11 mouse cellular contexts compared by ENCODE assay signal in genomic region chr1:153635056-153635455, GRCm38 (mm10). TPM values are rescaled to one million over a fixed set of nuclear protein-coding genes. Genes with fewer than 3 reads are reported as not detected.
DNase-seq lines count a peak whose midpoint lies in the region; ATAC-seq and TF ChIP-seq lines count a peak whose summit lies in the region.
"Had no signal": no experiment of that assay in that cellular context is flagged by ENCODE, and none has a peak within 500 bp of the region (broad histone marks: within the 10 kb centered on the region; RNA-seq: fewer than 3 reads in every experiment).

No protein-coding gene starts in this region.

- H3K4me2 ChIP-seq in heart, embryonic 16.5 days (ENCODE audit: low read depth, low read length): no peak overlapping the region
- H3K4me2 ChIP-seq in forebrain, postnatal 0 days (ENCODE audit: low read depth): no peak overlapping the region

- no peaks in the 10 kb centered on the region for H3K9me3 ChIP-seq in heart, embryonic 16.5 days (replicated peaks; ENCODE audit: control insufficient read depth, low read length)
- no peaks in the 10 kb centered on the region for H3K9me3 ChIP-seq in forebrain, postnatal 0 days (ENCODE audit: low read length)

- DNase-seq in adrenal gland, postnatal 14 days: peak; percentile 12
- DNase-seq in adrenal gland, postnatal 4 days (ENCODE audit: low spot score in 2 of 2): no peak
- no peak for DNase-seq in heart, postnatal 4 days
- no peak for DNase-seq in forebrain, postnatal 0 days
- peak; percentile 7 for DNase-seq in lung, postnatal 25 days (ENCODE audit: low spot score)
- no peak for DNase-seq in retina, embryonic 14.5 days (ENCODE audit: low spot score)
- no peak for DNase-seq in urinary bladder, postnatal 25 days (ENCODE audit: low spot score)
- DNase-seq: liver, postnatal 0 days had no signal

- H3K4me1 ChIP-seq in heart, embryonic 16.5 days (ENCODE audit: control insufficient read depth, insufficient read depth, low read length): peaks cover 20% of the 10 kb centered on the region
- no peaks in the 10 kb centered on the region for H3K4me1 ChIP-seq in forebrain, postnatal 0 days (ENCODE audit: insufficient read depth)

- WGBS in heart, embryonic 16.5 days: 76% methylated on average over 5 of the region's 5 CpGs
- 63% methylated on average over 5 of the region's 5 CpGs for WGBS in forebrain, postnatal 0 days

- peak overlapping the region; percentile 63; the same call in 1 of the 2 replicates for H3K27ac ChIP-seq in heart, embryonic 16.5 days (ENCODE audit: low read length)
- no peak overlapping the region for H3K27ac ChIP-seq in forebrain, postnatal 0 days (ENCODE audit: low read depth, low read length)

- ATAC-seq in heart, embryonic 16.5 days (replicated peaks; ENCODE audit: extremely low read depth, insufficient read depth, low FRiP score): no peak
- ATAC-seq in forebrain, postnatal 0 days: peak; percentile 43
- ATAC-seq: intestine, postnatal 0 days; liver, postnatal 0 days had no signal

- H3K27me3 ChIP-seq in heart, embryonic 16.5 days (ENCODE audit: control insufficient read depth, insufficient read depth, low read length): no peaks in the 10 kb centered on the region
- no peaks in the 10 kb centered on the region for H3K27me3 ChIP-seq in forebrain, postnatal 0 days (ENCODE audit: insufficient read depth, low read length)

- H3K9ac ChIP-seq in heart, embryonic 16.5 days (ENCODE audit: low read length): no peak overlapping the region
- no peak overlapping the region for H3K9ac ChIP-seq in forebrain, postnatal 0 days
- H3K9ac ChIP-seq: liver, postnatal 0 days had no signal

- no peak overlapping the region for H3K4me3 ChIP-seq in heart, embryonic 16.5 days (ENCODE audit: low read length)
- no peak overlapping the region for H3K4me3 ChIP-seq in forebrain, postnatal 0 days (ENCODE audit: low read depth, low read length)

- no peaks in the 10 kb centered on the region for H3K36me3 ChIP-seq in heart, embryonic 16.5 days (ENCODE audit: control insufficient read depth, insufficient read depth)
- H3K36me3 ChIP-seq in forebrain, postnatal 0 days (ENCODE audit: insufficient read depth): no peaks in the 10 kb centered on the region

- TF ChIP-seq CTCF in forebrain, postnatal 0 days (IDR thresholded peaks at IDR 0.05; ENCODE audit: low read depth): no peak

RNA-seq across cellular contexts. Expression of gene Rgs8, which starts 17.8 kb away (rescaled TPM):
- total RNA-seq in adrenal gland, postnatal 14 days (2021): 0.07 and 0.41 TPM in 2 replicates
- under 1 TPM; 0.48 to 0.65 TPM for total RNA-seq in adrenal gland, postnatal 4 days (2021)
- polyA plus RNA-seq in heart, embryonic 16.5 days (2015; fragmentation: Nextera tagmentation; extraction: Ambion mirVana): 0.21 and 0.32 TPM in 2 replicates
- under 1 TPM in 1 of 2 experiments, not detected in 1; 0.09 TPM for total RNA-seq in heart, postnatal 4 days (2021)
- total RNA-seq in forebrain, postnatal 0 days (2014; rRNA removed): 19.3 and 22.7 TPM in 2 replicates
- polyA plus RNA-seq in forebrain, postnatal 0 days (2015; fragmentation: Nextera tagmentation; extraction: Ambion mirVana): 12.0 and 16.6 TPM in 2 replicates
- polyA plus RNA-seq: gonadal fat pad, adult 2 months; liver, postnatal 0 days had no signal

Comparison
In these comparisons a context has a peak if more than half of its experiments do, and no peak if none do; other contexts are left out.
1. DNase-seq: peak in adrenal gland, postnatal 14 days (single experiment) and lung, postnatal 25 days (single experiment); none in adrenal gland, postnatal 4 days (0 of 2), heart, postnatal 4 days (single experiment), forebrain, postnatal 0 days (single experiment), retina, embryonic 14.5 days (single experiment) and urinary bladder, postnatal 25 days (single experiment).
2. RNA of gene Rgs8, which starts 17.8 kb away (total RNA-seq): 19.3 to 22.7 TPM in forebrain, postnatal 0 days; 0.48 to 0.65 TPM in adrenal gland, postnatal 4 days, 0.09 TPM in heart, postnatal 4 days and 0.07 to 0.41 TPM in adrenal gland, postnatal 14 days; every median in the first group is over 10 times any median in the second.